8 mouse cellular contexts compared by ENCODE assay signal in the genomic region with DNA sequence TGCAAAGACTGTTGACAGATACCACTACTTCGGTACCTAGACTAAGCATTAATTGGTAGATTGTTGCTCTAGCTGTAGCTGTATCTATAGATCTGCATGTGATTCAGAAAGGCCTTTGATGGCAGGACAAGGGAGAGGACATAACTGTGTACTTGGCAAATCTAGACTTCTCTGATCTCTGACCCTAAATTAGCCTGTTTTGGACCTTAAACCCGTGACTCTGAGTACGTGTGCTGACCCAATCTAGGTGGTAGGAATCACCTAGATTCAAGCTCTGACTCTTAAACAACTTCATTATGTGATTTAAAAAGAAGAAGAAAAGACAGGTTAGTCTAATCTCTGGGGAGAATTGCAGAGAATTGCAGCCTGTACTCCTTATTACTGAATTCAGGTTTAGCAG. TPM values are rescaled to one million over a fixed set of nuclear protein-coding genes. Genes with fewer than 3 reads are reported as not detected.
DNase-seq lines count a peak whose midpoint lies in the region; ATAC-seq and TF ChIP-seq lines count a peak whose summit lies in the region.

A gene (plus strand): TSS at position 221 of the 400 bp plus-strand sequence.

- peak; percentile 92 for DNase-seq in liver, adult 2 months (ENCODE audit: extremely low read depth, low read depth, low spot score)
- DNase-seq in liver: no peak
- DNase-seq in brain, embryonic 14.5 days (ENCODE audit: low read depth): no peak
- no peak for DNase-seq in heart, postnatal 10 days
- DNase-seq in limb, embryonic 11.5 days (ENCODE audit: low spot score): no peak
- DNase-seq in embryo, embryonic 11 days: no peak
- DNase-seq in ovary, adult 18-20 months (ENCODE audit: low spot score): no peak

- ATAC-seq in limb, embryonic 11.5 days (ENCODE audit: insufficient number of reproducible peaks, low FRiP score, low TSS enrichment, low read depth): no peak
- no peak for ATAC-seq in neutrophil, adult 5-6 weeks (ENCODE audit: extremely low read depth, insufficient number of reproducible peaks, low FRiP score, poor library complexity, severe bottlenecking)

- intact Hi-C loops in heart, postnatal 10 days (cut with DNase I): no loop called here

- H3K27ac ChIP-seq in liver, adult 2 months (replicated peaks; ENCODE audit: insufficient read depth, low read depth, low read length): peak within 1 kb of the TSS; percentile 70
- H3K27ac ChIP-seq in limb, embryonic 11.5 days (replicated peaks; ENCODE audit: low read depth, low read length): no peak within 1 kb of the TSS

- H3K4me3 ChIP-seq in liver, adult 2 months (ENCODE audit: insufficient read depth, low read depth, low read length): no peak within 1 kb of the TSS
- no peak within 1 kb of the TSS for H3K4me3 ChIP-seq in limb, embryonic 11.5 days (ENCODE audit: low read depth, low read length)

- no peaks in the 10 kb centered on the region for H3K9me3 ChIP-seq in limb, embryonic 11.5 days (ENCODE audit: control insufficient read depth, low read length)

- no peak for TF ChIP-seq POLR2A in liver, adult 2 months (IDR thresholded peaks at IDR 0.05; ENCODE audit: extremely low read depth, insufficient read depth, low read length)
- TF ChIP-seq POLR2A in brain, embryonic 14.5 days (IDR thresholded peaks at IDR 0.05; ENCODE audit: borderline replicate concordance, extremely low read depth, insufficient read depth, insufficient read length, poor library complexity, severe bottlenecking): no peak

- no peak within 1 kb of the TSS for H3K9ac ChIP-seq in liver, adult 2 months (ENCODE audit: low read depth, low read length)
- H3K9ac ChIP-seq in limb, embryonic 11.5 days (ENCODE audit: low read length): no peak within 1 kb of the TSS

- no peaks in the 10 kb centered on the region for H3K36me3 ChIP-seq in liver, adult 2 months (ENCODE audit: control insufficient read depth, insufficient read depth, low read length)
- no peaks in the 10 kb centered on the region; the same call in none of the 2 replicates for H3K36me3 ChIP-seq in limb, embryonic 11.5 days (ENCODE audit: control insufficient read depth, insufficient read depth, low read length)

- WGBS in liver, adult 2 months: 32% methylated on average over 3 of the region's 3 CpGs
- WGBS in limb, embryonic 11.5 days: 92% methylated on average over 3 of the region's 3 CpGs

- H3K4me1 ChIP-seq in liver, adult 2 months (ENCODE audit: control insufficient read depth, insufficient read depth, low read length): peaks cover 29% of the 10 kb centered on the region
- H3K4me1 ChIP-seq in limb, embryonic 11.5 days (ENCODE audit: control insufficient read depth, insufficient read depth, low read length): no peaks in the 10 kb centered on the region

- TF ChIP-seq CTCF in liver, adult 2 months (IDR thresholded peaks at IDR 0.05; ENCODE audit: low read depth, low read length): no peak
- TF ChIP-seq CTCF in brain, embryonic 14.5 days (IDR thresholded peaks at IDR 0.05; ENCODE audit: borderline replicate concordance, extremely low read depth, insufficient read depth, insufficient read length): no peak

- no peaks in the 10 kb centered on the region for H3K79me2 ChIP-seq in liver, adult 2 months (ENCODE audit: control insufficient read depth, insufficient read depth, low read length)

- no peak within 1 kb of the TSS for H3K4me2 ChIP-seq in limb, embryonic 11.5 days (ENCODE audit: low read depth, severe bottlenecking)

- no peaks in the 10 kb centered on the region for H3K27me3 ChIP-seq in liver, adult 2 months (ENCODE audit: control insufficient read depth, insufficient read depth, low read length)
- H3K27me3 ChIP-seq in limb, embryonic 11.5 days (ENCODE audit: control insufficient read depth, insufficient read depth, low read length): no peaks in the 10 kb centered on the region

RNA-seq across cellular contexts. Expression of the gene that starts here (rescaled TPM):
- 10.3 and 10.8 TPM in 2 replicates for total RNA-seq in liver, adult 2 months (2014; rRNA removed)
- 5.2 and 6.5 TPM in 2 replicates for polyA plus RNA-seq in liver, adult 2 months (2012; rRNA removed)
- 32.2 and 38.5 TPM in 2 replicates for polyA plus RNA-seq in brain, embryonic 14.5 days (2012; rRNA removed)
- 10 to 100 TPM; 14.7 to 16.4 TPM for total RNA-seq in heart, postnatal 10 days (2021)
- polyA plus RNA-seq in limb, embryonic 11.5 days (2014; fragmentation: Nextera tagmentation; extraction: Ambion mirVana): 126 and 133 TPM in 2 replicates
- 22.0 and 26.4 TPM in 2 replicates for total RNA-seq in neutrophil, adult 5-6 weeks (2017)
